Mouse (Mus musculus) liver, embryonic 15.5 days (tissue): ENCODE measurements around the gene Wdfy2. TPM values are rescaled to one million over a fixed set of nuclear protein-coding genes. Genes with fewer than 3 reads are reported as not detected.

ENCODE experiments used
- ATAC-seq: fragments of 200-750 bp; cut with Nextera tagmentation; 2 replicates; pipeline ENCODE4 v1.8.0; 2017; ENCODE audit warnings: moderate number of reproducible peaks, mild to moderate bottlenecking, moderate library complexity; ENCODE audit not compliant: insufficient read depth
- H3K27ac ChIP-seq: fragments of 300-500 bp; sonication (generic); replicated peaks from 2 replicates; pipeline ENCODE4 v1.5.1; 2015; ENCODE audit warnings: mild to moderate bottlenecking, inconsistent platforms
- H3K27me3 ChIP-seq: fragments of 300-500 bp; sonication (generic); 2 replicates; pipeline ENCODE4 v1.6.1; 2015; ENCODE audit warnings: mild to moderate bottlenecking, inconsistent platforms
- H3K36me3 ChIP-seq: fragments of 300-500 bp; sonication (generic); replicated peaks from 2 replicates; pipeline ENCODE4 v1.6.1; 2015; ENCODE audit warnings: moderate library complexity, mild to moderate bottlenecking, inconsistent platforms
- H3K4me1 ChIP-seq: fragments of 300-500 bp; sonication (generic); replicated peaks from 2 replicates; pipeline ENCODE4 v1.6.1; 2015; ENCODE audit warnings: inconsistent platforms
- H3K4me2 ChIP-seq: fragments of 300-500 bp; sonication (generic); 2 replicates; pipeline ENCODE4 v1.6.1; 2015; ENCODE audit warnings: moderate library complexity, mild to moderate bottlenecking, inconsistent platforms
- H3K4me3 ChIP-seq: fragments of 300-500 bp; sonication (generic); replicated peaks from 2 replicates; pipeline ENCODE4 v1.5.1; 2015; ENCODE audit warnings: mild to moderate bottlenecking, inconsistent platforms
- H3K9ac ChIP-seq: fragments of 300-500 bp; sonication (generic); 2 replicates; pipeline ENCODE4 v1.6.1; 2015; ENCODE audit warnings: moderate library complexity, mild to moderate bottlenecking, inconsistent platforms
- H3K9me3 ChIP-seq: fragments of 300-500 bp; sonication (generic); replicated peaks from 2 replicates; pipeline ENCODE4 v1.6.1; 2016; ENCODE audit warnings: inconsistent platforms
- WGBS: fragments of 180-500 bp; shearing (Covaris S2); methylation state at CpG from one replicate; pipeline ENCODE4 v1.1.7; 2015; ENCODE audit warnings: mixed read lengths; ENCODE audit not compliant: insufficient replicate concordance; 5-methylcytosine and 5-hydroxymethylcytosine counted together
- microRNA-seq: library from miRNA; unstranded; fragments of <30 nt; microRNA quantifications from one replicate; pipeline ENCODE4, GENCODE M21; 2016
- polyA plus RNA-seq: library from polyadenylated mRNA; unstranded; fragments of >200 nt; fragmentation: Nextera tagmentation; extraction: Ambion mirVana; gene quantifications from 2 replicates; pipeline ENCODE4 v1.2.1, GENCODE M21; 2015

Gene Wdfy2
- polyA plus RNA-seq, 1 experiment from 2014 or later = 2.6 TPM

DNA sequence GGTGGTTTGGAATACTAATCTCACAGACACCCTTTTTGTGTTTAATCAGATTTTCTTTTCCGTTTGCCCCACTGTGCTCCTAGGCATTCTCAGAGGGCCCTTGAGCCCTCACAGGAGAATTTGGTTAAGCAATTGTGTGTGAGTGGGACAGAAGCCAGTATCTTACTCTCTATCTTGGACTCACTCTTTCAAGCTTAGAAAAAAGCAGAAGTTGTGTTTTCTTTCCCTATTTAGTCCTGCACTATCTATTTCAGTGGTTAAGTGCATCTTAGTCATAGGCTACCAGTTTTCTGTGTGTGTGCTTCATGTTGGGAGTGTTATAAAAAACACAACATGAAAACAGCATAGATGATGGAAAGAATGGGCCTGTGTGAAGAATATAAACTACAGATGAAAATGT is 142.3 kb downstream of the Wdfy2 start:
- WGBS = 28% methylated on average over 1 of the region's 1 CpGs
- ATAC-seq = no peak
- Histone ChIP-seq H3K4me1 (no peaks in the 10 kb centered on the region), H3K4me3 (no peak overlapping the region), H3K36me3 (no peaks in the 10 kb centered on the region), H3K9me3 (no peaks in the 10 kb centered on the region), H3K27me3 (no peaks in the 10 kb centered on the region), H3K4me2 (no peak overlapping the region), H3K27ac (no peak overlapping the region), H3K9ac (no peak overlapping the region)

DNA sequence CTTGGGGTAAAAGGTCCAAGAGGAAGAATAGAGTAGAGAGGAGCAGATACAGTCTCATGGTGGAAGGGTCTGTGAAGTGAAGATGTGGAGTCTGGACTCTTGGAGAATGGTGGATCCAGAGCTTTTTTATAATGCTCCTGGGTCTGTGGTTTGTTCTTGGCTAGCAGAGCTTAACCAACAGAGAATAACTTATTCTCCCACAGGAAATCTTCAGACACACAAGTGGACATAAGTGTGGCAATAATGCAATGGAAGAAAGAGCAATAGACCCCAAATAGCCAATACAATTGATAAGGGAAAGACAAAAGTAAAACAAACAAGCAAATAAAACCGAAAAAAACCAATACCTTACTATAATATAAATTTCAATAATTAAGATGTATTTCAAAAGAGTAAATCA is 146.9 kb downstream of the Wdfy2 start, which contains the start of gene Defb48:
TSS of gene Defb48 (minus strand) at position 101 of the 400 bp plus-strand sequence.
- Histone ChIP-seq H3K4me1 (no peaks in the 10 kb centered on the region), H3K9ac (no peak within 1 kb of the TSS), H3K36me3 (no peaks in the 10 kb centered on the region), H3K27ac (no peak within 1 kb of the TSS), H3K4me3 (no peak within 1 kb of the TSS), H3K27me3 (no peaks in the 10 kb centered on the region), H3K4me2 (no peak within 1 kb of the TSS), H3K9me3 (no peaks in the 10 kb centered on the region)
- WGBS = 51% methylated on average over 1 of the region's 1 CpGs
- no peak for ATAC-seq

DNA sequence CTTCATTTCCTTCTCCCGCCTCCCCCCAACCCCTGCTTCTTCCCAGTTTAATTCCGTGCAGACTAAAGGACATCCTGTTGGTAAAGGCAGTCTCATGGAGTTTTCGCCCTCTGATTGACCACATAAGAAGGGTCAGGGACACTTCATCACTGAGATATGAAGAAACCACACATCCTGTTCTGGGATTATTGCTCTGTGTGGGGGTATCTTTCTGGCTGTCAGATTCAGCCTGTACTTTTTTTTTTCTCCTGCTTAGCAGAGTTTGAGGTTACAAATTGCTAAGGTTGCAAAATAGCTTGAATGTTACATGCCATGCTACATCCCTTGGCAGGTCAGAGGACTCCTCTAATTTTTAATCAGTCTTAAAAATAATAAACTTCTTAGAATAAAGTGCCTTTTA is 153.8 kb downstream of the Wdfy2 start:
- Histone ChIP-seq H3K27me3 (no peaks in the 10 kb centered on the region; the same call in 1 of the 2 replicates), H3K4me2 (no peak overlapping the region), H3K9ac (no peak overlapping the region), H3K27ac (no peak overlapping the region), H3K36me3 (no peaks in the 10 kb centered on the region), H3K4me1 (no peaks in the 10 kb centered on the region), H3K9me3 (no peaks in the 10 kb centered on the region), H3K4me3 (no peak overlapping the region)
- 28% methylated on average over 3 of the region's 3 CpGs for WGBS
- ATAC-seq = no peak

DNA sequence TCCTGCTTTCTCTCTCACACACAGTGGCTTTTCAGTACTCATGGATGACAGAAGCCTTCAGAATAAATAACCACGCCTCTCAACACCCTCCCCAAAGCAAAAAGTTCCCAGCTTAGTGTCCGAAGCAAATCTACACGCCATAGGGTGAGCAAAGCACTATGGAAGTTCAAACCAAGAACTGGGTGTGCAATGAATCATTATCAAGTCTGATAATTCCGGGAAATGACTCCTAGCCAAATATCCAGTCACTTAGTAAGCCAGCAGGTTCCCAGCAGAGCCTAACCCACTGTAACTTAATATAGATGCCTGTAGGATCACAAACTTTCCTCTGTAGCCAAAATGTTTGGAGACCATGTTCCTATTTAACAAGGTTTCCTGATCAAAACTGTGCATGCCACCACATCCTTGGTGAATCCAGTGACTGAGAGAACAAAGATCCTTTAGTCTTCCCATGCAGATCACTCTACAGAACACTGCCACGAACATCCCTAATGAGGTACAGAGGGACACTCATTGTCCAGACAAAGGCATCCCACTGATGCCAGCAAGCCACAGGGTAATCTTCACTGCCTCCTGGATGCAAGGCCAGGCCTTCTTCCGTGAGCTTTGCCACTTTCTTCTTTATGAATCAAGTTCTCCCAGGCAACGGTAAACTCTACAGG is 154.5 kb downstream of the Wdfy2 start:
- H3K9me3 ChIP-seq = no peaks in the 10 kb centered on the region
- ATAC-seq = no peak
- WGBS = 57% methylated on average over 7 of the region's 7 CpGs
- no peaks in the 10 kb centered on the region for H3K36me3 ChIP-seq
- no peaks in the 10 kb centered on the region for H3K4me1 ChIP-seq
- no peaks in the 10 kb centered on the region; the same call in 1 of the 2 replicates for H3K27me3 ChIP-seq
- no peak overlapping the region for H3K4me3 ChIP-seq
- no peak overlapping the region for H3K4me2 ChIP-seq
- H3K9ac ChIP-seq = no peak overlapping the region
- no peak overlapping the region for H3K27ac ChIP-seq

DNA sequence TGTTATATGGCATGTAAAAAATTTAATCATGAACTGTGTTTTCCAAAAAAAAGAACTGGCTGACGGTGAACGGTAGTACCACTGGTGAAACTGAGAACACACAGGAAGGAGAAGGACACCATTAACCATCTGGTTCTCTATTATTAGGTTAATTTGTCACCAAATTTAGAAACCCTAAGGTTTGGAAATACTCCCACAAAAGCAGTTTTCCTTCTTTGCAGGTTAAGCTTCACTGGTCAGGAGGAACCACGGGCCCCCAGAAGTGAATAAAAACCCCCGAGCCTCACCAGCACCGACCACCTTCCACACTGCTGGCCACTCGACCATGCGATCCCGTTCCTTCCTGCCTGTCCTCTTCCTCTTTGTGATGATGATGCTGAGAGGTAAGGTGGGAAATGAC is 160.3 kb downstream of the Wdfy2 start, which contains the start of gene Defb47:
TSS of gene Defb47 (plus strand) at position 301 of the 400 bp plus-strand sequence.
- Histone ChIP-seq H3K27me3 (no peaks in the 10 kb centered on the region; the same call in 1 of the 2 replicates), H3K36me3 (no peaks in the 10 kb centered on the region), H3K4me3 (no peak within 1 kb of the TSS), H3K4me1 (no peaks in the 10 kb centered on the region), H3K27ac (no peak within 1 kb of the TSS), H3K4me2 (no peak within 1 kb of the TSS), H3K9me3 (no peaks in the 10 kb centered on the region), H3K9ac (no peak within 1 kb of the TSS)
- no peak for ATAC-seq
- WGBS = 53% methylated on average over 8 of the region's 8 CpGs

DNA sequence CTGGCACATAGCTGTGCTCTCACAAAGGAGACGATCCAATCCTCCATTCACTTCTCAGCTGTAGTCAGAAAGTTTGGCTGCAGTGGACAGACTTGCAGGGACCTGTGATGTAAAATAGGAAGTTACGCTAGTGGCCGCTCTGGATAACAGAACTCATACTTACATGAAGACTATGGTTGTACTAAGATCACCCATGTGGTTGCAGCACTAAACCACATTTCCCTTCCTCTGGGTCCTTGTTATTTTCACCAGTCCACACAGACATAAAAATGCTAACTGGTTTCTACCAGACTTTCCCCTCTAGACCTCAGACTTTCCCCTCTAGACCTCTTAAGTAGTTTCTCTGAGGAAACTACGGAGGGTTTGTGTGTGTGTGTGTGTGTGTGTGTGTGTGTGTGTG is 161.5 kb downstream of the Wdfy2 start:
- Histone ChIP-seq H3K36me3 (no peaks in the 10 kb centered on the region), H3K4me1 (no peaks in the 10 kb centered on the region), H3K4me2 (no peak overlapping the region), H3K9me3 (no peaks in the 10 kb centered on the region), H3K4me3 (no peak overlapping the region), H3K9ac (no peak overlapping the region), H3K27me3 (no peaks in the 10 kb centered on the region; the same call in 1 of the 2 replicates), H3K27ac (no peak overlapping the region)
- ATAC-seq = no peak
- 34% methylated on average over 4 of the region's 4 CpGs for WGBS

DNA sequence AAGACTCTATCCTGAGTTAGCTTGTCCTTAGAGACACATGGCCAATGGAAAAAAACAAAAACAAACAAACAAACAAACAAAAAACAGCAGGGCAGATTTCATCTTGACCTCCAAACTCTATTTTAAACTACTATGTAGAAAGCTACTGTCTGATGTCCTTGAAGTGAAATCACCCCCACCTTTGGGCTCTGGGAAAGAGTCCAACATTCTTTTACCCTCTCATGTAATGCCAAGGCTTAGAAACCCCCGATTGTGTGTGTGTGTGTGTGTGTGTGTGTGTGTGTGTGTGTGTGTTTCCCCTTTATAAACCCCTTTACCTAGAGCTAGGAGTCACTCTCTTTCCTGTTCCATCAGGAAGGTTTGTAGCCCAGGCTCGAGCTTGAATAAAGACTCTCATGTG is 165.1 kb downstream of the Wdfy2 start:
- 48% methylated on average over 2 of the region's 2 CpGs for WGBS
- no peak overlapping the region for H3K4me3 ChIP-seq
- H3K27ac ChIP-seq = no peak overlapping the region
- no peaks in the 10 kb centered on the region for H3K4me1 ChIP-seq
- no peaks in the 10 kb centered on the region for H3K27me3 ChIP-seq
- no peak for ATAC-seq
- no peaks in the 10 kb centered on the region for H3K9me3 ChIP-seq
- H3K9ac ChIP-seq = no peak overlapping the region
- no peaks in the 10 kb centered on the region for H3K36me3 ChIP-seq
- H3K4me2 ChIP-seq = no peak overlapping the region

Small RNAs within 50 kb of the gene (microRNA-seq; reads per million reads assigned to microRNA genes)
- gene Mir6541 = 0.76 reads per million
- gene Mir8098 = 2.5 reads per million, percentile 2 among the genes with 10 or more reads in this experiment

Other genes with a start within 250 kb of the Wdfy2 start
- gene Serpine3, start 174.0 kb upstream of the Wdfy2 start, polyA plus RNA-seq = not detected in 2 replicates
- 11.1 and 11.4 TPM in 2 replicates for gene Ints6, start 76.5 kb upstream of the Wdfy2 start, polyA plus RNA-seq
- not detected in 2 replicates for gene Defb48, start 146.8 kb downstream of the Wdfy2 start, polyA plus RNA-seq
- gene Defb47, start 160.4 kb downstream of the Wdfy2 start, polyA plus RNA-seq = not detected in 2 replicates
- gene Defb43, start 174.1 kb downstream of the Wdfy2 start, polyA plus RNA-seq = not detected in 2 replicates
- not detected in 2 replicates for gene Defb42, start 209.3 kb downstream of the Wdfy2 start, polyA plus RNA-seq
- gene Defb30, start 212.3 kb downstream of the Wdfy2 start, polyA plus RNA-seq = not detected in 2 replicates